Mouse (Mus musculus) cerebellum, postnatal 4 days (tissue): ENCODE data around the gene Ppil2.
A peak's percentile ranks its signal among the peaks of the same experiment; 100 is the strongest.

ENCODE experiments used
- DNase-seq, 2 experiments: peaks; one replicate each; pipeline ENCODE4 v3.0.0; 2022; ENCODE audit warnings: low spot score in 2 of 2, mixed read lengths in 1 of 2

Ppil2 gene

DNA sequence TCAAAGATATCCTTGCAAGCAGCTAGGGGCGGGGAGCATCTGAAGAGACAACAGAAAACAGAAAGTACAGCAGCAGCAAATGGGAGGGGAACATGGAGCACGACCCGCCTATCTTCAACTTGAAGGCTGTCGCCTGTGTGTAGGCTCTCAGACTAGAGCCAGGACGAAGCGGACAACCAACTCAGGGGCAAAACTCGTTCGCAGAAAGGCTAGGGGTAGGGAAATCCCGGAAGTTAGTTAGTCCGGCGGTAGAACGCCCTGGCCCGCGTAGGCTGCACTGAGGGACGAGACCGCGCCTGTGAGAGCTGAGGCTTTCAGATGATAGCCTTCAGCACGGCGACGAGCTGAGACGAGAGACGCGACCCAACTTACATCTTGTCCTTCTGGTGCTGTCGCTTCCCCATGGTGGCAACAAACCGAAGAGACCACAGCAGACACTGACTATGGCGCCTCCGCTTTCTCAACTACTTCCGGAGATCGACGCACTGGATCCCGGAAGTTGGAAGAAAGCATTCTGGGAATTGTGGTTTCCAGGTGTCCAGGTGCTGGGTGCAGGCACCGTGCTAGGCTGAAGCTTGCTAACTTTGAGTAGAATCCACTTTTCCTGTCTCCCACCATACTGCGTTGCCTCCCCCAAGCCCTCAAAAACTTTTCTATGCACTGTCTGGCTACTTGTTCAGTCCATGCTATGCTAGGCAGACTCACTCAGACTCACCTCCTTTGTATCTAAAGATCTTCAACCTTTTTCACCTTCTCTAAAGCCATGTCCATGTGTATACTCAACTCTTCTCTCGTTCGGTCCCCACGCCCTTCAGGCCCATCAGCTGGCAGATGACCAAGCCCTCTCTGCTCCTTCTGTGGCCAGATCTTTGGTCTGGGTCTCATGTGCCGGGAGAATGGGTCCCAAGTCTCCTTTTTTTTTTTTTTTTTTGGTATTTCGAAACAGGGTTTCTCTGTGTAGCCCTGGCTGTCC lies at the start of gene Ppil2:
Ppil2 (minus strand) TSS at position 487 of the 973 bp plus-strand sequence.
- DNase-seq, result peak in 1 of 2 experiments; percentile 51

DNA sequence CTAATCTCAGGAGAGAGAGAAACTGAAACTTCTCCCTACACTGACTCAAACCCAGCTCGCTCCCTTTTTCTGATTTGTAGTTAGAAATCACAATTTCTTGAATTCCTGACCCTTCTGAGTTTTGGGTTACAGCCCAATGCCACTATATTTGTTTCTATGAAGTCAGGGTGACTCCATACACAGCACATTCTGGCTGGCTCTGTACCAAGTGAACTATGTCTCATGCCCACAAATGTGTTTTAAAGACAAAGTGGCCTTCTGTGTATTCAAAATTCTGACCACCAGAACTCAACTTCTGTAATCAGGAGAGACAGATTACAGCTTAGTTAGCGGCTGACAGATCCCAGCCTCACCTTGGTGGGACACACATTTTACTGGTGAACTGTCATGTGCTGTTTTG lies 43.3 kb upstream of the Ppil2 start:
- DNase-seq, result no peak

DNA sequence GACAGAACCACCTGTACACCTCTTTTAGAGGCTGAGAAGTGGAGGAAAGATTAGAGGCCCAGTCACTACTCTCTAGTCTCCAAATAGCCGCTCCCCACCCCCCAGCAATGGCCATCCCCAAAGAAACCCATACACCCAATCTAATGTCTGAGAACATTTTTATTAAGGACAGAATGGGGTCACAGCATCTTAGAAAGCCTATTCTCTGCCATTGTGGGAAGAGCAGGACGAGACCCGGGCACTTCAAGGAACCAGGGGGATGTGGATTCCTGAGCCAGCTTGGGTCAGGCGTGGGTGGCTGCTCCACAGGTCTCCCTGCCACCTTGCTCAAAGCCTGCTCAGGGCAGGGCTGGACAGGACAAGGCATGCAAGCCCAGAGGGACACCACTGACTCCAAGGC lies 40.8 kb upstream of the Ppil2 start:
- DNase-seq, result no peak

DNA sequence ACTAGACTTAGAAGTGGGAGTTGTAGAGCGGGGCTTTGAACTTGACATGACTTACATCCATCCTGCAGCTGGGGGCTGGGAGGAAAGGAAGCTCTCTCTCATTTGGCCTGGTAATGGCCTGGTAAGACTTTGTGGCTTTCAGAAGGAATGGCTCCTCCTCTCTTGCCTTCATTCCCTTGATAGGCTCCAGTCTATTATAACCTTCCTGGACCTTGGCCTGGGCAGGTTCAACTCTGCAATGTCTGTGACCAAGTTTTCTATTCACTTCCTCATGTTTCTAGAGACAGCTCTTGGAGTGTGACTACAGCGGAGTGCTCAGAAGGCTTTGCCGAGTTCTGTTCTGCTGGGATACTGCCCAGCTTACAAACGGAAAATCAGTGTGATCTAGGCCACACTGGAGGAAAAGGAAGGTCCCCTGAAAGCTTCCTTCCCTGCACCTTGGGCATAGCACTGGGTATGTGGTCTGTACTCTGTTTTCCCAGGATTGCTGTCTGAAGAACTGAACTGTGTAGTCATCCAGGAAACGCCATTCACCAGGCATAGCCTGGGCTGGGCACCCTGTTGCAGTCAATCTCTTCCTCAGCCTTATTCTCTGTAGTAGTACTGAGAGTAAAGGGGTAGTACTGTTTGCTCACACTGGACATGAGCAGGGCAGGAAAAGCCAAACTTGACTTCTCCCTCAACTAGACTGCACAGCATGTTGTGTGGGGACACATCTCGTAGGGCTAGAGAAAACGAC lies 39.6 kb upstream of the Ppil2 start:
- DNase-seq, result no peak

DNA sequence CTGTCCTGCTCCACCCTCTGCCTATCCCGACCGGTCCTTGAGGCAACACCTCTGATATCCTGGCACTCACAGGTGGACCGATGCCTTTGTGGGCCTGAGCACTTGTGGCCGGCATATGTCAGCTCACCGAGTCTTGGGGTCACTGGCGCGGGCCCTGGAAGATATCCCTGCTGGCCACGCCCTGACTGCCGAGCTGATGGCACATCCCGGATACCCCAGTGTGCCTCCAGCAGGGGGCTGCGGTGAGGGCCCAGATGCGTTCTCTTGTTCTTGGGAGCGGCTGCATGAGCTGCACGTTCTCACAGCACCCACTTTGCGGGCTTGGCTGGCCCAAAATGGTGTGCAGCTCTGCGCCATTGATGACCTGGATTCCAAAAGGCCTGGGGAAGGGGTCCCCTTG lies 37.0 kb upstream of the Ppil2 start:
- no peak for DNase-seq

DNA sequence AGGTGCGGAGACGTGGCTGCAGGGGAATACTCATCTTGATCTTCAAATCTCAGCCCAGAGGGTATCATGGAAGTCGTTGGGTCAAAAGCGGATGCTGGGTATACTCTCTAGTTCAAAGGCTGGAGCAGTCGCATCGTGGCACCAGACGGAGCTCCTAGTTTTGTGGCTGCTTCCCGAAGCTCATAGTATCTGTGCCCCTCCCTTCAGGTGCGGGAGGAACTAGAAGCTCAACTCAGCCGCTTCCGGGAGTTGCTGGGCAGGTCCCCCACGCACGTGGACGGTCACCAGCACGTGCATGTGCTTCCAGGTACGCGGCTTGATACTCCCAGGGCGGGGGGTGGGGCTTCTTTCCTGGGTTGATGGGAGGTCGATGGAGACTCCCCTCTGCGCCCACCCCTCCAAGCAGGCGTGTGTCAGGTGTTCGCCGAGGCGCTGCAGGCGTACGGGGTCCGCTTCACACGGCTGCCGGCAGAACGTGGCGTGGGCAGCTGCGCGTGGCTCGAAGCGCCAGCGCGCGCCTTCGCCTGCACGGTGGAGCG lies 36.4 kb upstream of the Ppil2 start:
- DNase-seq, result peak in 1 of 2 experiments; percentile 16

DNA sequence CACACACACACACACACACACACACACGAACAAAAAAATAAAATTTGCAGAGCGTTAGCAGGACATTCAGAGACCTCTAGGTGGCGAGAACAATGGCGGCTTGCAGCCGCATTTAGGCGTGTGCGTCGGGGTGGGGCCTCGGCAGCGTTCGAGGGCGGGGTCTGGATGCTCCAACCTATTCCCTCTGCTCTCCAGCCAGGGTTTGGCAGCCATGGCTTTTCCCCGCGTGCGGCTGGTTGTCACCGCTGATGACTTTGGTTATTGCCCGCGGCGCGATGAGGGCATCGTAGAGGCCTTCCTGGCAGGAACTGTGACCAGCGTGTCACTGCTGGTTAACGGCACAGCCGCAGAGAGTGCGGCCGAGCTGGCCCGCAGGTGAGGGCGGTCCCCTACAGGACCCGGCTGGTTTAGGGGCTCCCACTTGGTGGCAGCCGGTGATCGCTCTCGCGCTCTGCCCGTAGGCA lies 35.7 kb upstream of the Ppil2 start, which contains the start of gene Ccdc116:
Ccdc116 (minus strand) TSS at position 458 of the 464 bp plus-strand sequence.
- DNase-seq, result peak; percentile 58 to 81

DNA sequence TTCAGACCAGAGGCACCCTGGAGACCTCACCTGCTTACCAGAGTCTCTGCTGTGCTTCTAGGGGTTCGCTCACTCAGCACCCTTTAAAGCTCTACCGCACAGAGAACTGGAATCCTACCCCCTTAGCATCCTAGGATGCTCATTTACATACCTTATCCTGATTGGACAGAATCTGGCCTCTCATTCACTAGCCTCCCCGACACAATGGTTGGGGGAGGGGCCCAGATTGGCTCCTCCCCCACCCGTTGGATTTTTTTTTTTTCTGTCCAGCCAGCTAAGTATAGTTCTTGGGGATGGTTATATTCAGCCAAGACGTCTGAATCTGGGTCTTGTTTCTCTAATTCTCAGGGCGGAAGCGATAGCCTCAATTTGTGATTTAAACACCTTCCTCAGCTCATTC lies 33.3 kb upstream of the Ppil2 start, which contains the start of gene Ydjc:
Ydjc (plus strand) TSS at position 283 of the 400 bp plus-strand sequence.
- DNase-seq, result no peak

DNA sequence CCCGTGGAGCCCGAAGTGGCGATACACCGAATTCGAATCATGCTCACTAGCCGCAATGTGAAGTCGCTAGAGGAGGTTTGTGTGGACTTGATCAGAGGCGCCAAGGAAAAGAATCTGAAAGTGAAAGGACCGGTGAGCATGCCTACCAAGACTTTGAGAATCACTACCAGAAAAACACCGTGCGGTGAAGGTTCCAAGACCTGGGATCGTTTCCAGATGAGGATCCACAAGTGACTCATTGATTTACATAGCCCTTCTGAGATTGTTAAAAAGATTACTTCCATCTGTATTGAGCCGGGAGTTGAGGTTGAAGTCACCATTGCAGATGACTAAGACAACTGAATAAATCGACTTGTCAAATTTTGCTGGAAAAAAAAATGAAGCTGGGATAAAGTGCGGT lies 26.3 kb upstream of the Ppil2 start:
- no peak for DNase-seq

DNA sequence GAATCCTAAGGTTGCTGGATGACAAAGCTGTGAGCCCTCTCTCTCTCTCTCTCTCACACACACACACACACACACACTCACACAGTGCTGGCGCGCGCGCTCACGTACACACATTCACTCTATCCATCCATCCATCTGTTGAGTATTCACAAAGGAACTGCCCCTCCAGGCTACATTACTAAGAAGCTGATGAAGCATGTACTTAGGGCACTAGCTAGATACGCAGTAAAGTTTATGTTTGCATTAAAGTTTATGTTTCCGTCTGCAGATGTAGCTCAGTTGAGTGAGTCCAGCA lies 21.8 kb upstream of the Ppil2 start:
- DNase-seq, result no peak

DNA sequence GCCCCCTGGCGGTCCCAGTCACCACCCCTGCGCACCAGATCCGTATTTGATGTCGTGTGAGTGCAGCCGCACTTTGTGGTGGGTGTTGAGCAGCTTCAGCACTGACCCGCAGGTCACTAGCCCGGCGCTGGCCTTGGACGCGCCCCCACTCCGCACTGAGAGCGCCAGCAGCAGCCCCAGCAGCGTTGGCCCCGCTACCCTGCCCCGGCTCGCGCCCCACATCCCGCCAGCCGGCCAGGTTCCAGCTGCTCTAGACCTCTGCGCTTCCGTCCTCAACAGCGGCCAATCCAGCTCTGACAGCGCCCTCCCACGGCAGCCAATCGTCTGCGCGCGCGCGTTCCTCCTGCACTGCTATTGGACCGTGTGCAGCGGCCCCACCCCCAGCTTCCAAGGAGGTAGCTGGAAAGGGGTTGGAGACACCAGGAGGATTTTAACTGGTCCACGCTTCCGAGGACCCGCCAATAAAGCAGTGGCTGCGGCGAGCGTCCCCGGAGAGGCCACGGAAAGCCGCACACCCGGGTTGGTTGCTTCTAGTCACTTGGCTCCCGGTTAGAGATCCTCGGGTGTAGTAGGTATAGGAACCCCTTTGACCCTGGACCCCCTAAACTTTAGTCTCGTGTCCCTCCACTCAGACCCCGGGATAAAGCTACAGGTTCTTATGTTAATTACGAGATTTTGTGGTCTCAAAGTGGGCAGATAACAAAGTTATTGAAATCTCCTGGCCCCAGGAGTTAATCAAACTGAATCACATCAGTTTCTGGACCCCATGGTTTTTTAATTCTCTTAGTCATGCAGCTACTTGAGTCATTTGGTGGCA lies 21.2 kb upstream of the Ppil2 start, which contains the start of gene Sdf2l1:
Sdf2l1 (minus strand) TSS at position 295 of the 817 bp plus-strand sequence.
- DNase-seq, result peak; percentile 92 to 98

DNA sequence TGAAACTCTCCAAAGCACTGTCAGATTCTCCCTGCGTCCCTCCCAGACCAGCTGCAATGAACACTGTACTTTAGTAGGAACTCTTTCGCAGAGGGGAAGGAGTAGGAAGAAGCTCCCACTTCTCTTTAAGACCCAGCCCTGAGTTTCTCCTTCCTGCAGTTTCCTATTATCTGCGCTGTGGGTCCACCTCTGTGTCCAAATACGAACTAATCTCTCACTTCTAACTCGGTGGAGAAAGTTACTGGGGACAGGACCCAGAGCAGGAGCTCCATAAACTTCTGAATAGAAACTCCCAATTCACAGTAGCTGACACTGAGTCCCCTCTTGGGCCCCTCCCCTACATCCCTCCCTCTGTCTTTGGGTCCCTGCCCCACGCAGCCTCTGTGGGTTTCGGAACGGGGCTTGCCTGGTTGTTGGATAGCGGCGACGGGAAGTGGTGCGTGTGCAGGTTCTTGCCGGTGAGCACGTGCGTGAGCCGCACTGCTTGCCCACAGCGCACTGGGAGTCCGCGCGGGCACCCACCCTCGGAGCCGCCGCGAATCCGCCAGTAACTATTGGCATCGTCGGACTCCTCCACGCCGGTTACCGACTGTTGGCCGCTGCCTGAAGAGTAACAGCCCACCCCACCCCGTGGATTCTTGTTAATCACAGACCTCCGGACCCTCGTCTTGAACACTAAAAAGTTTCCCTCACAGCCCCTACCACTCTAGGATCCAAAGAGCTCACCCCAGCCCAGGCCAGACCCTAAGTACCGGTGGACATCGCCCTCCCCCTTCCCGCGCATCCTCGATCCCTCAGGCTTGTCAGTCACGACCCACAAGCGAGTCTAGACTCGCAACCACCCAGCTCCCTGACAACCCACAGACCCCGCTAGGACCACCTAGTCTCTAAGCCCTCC lies 20.4 kb upstream of the Ppil2 start:
- DNase-seq, result peak in 1 of 2 experiments; percentile 11

DNA sequence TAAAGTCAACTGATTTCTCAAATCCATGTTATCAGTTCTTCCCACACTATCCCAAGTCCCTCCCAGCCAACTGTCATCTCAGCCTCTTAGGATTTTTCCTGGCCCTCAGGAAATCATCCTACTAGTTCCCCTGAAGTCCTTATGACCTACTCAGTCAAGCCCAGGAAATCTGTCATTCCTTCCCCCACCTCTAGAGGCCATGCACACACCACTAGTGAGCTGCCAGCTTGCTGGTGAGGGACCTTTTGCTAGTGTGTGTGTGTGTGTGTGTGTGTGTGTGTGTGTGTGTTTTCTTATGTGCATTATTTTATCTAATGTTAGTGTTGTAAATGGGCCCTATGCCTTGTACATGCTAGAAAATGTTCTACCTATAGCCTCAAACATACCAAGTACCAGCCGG lies 16.2 kb upstream of the Ppil2 start:
- peak in 1 of 2 experiments; percentile 20 for DNase-seq

DNA sequence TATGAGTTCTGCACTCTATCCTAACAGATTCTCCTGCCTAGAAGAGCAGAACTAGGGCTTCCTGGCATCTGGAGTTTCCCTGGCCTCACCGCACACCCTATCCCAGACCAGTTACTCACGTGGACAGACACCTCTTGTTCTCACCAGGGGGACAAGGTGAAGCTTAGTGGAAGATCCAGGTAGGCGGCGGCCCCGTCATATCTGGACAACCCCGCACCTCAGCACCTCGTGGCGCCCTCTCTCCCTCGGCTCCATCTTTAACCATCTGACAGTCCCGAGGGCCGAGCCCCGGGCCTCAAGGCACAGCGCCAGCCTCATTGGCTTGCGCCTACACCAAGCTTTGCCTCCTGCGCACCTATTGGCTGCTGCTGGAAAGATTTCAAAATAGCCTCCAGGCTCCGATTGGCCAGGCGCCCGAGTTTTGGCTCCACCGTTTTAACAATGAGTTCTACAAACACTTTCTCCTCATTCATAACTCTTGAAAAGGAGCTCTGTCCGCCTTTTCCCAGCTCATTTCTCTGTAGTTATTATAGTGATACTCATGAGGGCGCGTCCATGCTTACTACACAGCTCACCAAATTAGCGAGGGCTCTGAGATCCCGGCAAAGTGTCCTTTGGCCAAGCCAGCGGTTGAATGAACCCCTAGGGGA lies 13.9 kb upstream of the Ppil2 start, which contains the start of gene 2610318N02Rik:
2610318N02Rik (minus strand) TSS at position 297 of the 650 bp plus-strand sequence.
- DNase-seq, result peak in 1 of 2 experiments; percentile 76

DNA sequence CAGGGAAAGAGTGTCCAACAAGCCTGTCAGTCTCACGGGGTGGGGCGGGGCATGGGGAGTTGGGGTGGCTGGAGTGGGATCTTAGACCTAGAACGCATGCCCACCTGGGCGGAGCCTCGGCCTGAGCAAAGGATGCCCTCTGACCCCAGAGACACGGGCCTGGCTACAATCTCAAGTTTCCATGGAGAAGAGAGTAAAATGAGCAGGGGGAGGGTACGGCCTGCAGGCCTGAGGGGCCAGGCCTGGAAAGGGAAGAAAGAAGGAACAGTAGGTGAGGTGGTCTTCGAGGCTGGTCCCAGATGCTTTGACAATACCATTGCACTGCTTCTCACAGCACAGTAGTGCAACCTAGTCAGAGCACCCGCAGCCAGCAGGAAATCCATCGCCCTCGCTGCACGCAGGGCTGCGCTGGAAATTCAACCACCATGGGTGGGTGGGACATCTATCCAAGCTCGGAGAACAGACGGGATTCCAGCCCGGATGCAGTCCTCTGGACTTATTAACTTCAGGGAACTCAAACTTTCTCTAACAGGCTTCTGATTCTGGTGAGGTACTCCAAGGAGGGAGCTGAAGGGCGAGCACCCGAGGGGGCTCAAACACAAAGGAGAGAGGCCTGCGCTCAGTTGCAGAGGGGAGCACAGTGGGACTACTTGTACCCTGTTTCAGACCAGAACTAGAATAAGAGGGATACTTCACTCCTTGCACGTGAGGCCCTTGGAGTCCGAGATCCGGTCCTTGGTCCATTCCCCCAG lies 13.2 kb upstream of the Ppil2 start:
- no peak for DNase-seq

DNA sequence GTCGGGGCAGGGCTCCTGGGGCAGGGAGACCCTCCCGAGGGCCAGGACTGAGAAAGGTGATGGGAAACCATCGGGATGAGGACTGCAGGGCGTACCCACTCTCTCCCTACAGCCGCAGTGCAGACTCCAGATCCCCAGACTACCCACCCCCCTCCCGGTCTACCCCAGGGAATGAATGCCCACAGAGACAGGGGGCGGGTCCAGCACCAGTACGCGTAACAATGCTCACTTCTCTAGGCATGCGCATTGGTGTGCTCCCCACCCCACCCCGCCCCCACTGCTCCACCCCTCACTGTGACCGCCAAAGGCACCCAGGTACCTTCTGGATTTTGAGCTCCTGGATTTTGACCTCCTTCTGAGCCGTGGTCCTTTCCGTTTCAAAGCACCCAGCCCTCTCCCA lies 10.5 kb upstream of the Ppil2 start:
- no peak for DNase-seq

DNA sequence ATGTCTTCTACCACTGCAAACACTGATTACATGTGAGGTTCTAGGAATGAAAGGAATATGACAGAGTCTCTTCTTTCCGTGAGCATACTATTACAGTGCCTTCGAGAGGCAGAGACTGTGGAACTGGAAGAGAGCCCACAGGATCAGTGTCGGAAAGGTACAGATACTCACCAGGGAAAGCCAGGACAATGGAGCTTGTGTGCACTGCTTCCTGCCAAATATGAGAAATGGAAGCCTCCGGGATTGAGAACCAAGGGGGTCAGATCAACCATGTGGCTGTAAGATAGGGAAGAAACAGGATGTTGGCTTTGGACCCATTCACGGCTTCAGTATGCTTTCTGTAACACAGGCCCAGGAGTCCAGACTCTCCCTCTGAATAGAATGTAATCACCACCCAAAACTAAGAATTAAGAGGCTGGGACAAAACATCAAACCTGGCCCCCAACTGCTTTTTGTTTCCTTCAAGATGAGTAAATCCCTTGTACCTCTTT lies 6.3 kb upstream of the Ppil2 start:
- DNase-seq, result no peak

DNA sequence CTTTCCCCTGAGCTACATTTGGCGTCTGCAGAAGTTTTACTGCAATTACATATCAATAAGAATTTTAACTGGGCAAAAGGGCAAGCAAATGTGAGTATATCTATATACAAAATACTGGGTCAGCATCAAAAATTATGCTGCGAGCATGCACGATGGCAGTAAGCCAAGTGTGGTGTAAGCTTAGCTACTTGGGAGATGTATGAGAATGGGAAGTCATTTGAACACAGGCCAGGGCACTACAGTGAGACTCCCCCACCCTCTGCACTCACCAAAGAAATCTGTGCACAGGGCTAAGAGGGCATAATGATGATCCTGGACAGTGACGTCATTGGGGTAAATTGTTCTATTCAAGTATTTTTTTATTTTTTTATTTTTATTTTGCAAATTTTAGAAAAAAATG lies 6.5 kb downstream of the Ppil2 start:
- no peak for DNase-seq
